Mouse (Mus musculus) right cerebral cortex, postnatal 14 days (tissue): Measurements from ENCODE around the gene Map4k4.

Experiments
- DNase-seq: peaks from one replicate; pipeline ENCODE4 v3.0.0; 2022

Map4k4 gene

DNA sequence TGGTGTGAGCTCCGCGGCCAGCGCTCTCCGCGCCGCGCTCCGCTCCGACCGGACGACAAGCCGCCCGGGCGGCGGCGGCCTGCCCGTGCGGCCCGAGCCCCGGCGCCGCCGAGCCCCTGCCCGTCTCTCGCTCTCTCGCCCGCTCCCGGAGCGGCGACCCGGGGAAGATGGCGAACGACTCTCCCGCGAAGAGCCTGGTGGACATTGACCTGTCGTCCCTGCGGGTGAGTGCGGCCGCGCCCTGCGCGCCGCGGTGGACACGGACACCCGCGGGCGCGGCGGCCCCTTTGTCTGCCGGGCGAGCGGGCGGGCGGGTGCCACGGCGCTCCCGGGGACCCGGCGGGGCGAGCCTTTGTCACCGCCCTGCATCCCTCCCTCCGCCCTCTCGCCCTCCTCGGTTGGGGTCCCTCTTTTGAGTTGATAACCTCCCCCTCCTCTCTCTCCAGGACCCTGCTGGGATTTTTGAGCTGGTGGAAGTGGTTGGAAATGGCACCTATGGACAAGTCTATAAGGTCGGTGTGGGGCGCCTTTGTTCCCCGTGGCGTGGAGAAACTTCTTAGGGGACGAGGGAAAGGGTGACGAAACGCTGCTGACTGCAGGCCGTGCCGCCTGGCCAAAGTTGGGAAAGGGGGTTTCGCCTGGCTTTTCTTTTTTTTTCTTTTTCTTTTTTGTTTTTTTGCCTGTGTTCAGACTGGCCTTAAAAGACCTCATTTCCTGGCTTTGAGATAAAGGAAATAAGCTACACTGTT, 524 bp downstream of the Map4k4 start:
- peak; percentile 35 for DNase-seq

DNA sequence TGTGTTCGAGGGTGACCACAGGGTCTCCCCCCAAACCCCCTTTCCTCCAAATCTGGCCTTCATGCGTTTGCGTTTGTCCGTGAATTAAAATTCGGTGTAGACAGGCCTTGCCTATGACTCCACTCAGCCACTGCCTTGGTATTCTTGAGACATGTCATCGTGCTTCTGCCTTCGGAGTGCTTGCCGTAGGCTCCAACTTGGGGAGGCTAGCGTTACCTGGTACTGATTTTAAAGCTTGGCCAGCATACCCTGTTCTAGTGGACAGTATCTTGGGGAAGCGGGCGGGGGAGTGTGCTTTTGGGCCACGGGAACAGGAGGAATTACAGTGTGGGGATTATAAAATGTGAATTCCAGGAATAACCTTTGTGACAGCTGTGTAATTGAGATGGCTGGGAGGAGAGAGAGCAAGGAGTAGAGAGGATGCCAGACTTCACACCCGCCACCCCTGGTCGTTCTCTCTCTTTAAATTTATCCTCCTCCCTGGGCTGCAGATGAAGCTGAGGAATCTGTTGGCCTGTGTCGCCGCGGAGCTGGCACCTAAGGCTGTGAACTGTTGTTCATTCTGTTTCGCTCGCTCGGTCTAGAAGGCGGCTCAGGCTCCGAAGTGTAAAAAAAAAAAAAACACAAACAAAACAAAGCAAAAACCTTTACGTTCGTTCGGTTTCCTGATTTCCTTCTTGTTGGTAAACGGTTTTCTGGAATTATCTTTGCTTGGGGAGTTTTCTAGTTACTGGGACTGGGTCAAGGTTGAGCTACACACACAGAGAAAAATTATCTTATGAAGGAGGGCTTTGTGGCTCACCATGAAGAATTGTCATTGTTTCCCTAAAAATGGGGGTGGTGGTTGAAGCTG, 1.4 kb downstream of the Map4k4 start:
- DNase-seq: peak; percentile 30

DNA sequence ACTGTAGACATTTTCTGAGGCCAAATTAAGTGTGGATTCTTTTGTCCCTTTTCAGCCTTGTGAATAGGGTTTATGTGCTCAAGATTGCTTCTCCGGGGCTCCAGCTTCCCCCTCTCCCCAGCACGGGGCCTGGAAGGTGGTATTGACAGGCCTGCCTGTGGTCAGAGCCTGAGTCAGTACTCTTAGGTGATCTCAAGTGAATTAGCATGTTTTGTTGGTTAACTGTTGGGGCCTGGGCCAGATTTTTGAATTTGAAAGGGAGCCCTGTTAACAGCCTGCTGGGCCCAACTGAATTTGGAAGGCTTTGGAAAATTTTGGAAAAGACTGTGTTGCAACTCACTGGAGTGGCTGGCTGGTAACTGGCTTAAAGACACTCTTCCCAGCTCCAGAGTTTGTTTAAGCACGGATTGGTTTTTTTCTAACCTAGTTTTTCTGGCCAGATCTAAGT, 2.0 kb downstream of the Map4k4 start:
- DNase-seq: no peak

DNA sequence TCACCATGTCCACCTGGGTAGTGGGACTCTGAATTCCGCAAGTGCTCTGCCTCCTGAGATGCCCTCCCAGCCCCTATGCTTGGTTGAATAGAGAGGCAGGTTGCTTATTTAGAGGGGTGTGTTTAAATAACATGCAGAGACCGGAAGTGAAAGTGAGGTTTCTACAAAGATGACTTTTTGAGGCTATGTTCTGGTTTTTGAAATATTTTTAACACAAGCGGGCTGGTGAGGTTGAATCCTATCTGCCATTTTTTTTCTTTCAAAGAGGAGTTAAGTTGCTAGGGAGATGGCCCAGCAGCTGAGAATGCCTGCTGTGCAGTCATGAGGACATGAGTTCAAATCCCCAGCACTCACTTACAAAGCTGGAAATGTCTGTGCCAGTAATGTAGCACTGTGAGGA, 4.0 kb downstream of the Map4k4 start:
- no peak for DNase-seq

DNA sequence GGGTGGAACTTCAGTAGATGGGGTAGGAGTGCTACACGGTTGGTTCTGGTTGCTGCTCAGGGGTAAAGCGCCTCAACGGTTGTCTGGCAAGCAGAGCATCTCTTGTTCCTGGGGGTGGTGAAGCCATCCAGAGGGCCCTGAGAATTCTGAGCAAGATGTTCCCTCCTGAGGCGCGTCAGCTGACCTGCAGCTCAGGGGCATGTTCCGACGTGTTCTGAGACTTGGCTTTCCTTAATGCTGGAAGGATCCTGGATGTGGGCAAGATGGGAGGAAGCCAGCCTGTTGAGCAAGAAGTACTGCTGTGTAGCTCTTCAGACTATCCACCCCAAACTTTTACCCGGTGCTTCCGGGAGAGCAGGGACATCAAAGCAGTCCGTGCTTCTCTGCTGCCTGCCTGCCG, 6.2 kb downstream of the Map4k4 start:
- no peak for DNase-seq

DNA sequence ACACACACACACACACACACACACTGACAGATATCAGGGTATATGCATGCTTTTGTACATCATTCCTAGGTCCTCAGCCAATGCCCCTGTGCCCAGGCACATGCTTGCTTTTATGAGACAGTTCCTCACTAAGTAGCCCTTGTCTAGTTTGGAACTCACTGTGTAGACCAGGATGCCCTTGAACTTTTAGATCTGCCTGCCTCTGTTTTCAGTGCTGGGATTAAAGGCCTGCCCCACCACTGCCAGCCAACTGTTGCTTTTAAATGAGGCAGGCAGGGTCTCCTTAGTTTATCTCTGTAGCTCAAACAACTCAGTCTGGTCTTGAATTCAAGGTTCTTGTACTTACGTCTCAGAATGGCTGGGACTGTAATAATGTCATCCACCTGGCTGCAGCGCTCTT, 8.3 kb downstream of the Map4k4 start:
- no peak for DNase-seq

DNA sequence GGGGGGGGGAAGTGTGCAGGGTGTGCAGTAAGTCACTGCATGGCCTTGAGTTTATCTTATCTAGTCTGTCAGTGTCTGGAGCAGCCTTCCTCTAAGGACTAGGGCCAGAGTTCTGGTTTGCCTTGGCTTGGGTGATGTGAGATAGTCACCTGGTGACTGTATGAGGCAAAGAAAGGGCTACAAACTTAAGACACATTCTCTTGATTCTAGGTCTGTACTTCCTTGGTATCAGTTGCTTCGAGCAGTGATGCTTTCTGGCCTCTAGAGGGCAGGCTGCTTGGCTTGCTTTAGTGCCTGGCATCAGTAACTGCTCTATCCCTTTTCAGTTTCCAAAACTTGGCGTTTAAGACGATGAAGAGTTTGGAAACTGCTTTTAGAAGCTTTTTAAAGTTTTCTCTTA, 10.7 kb downstream of the Map4k4 start:
- DNase-seq: peak; percentile 38

DNA sequence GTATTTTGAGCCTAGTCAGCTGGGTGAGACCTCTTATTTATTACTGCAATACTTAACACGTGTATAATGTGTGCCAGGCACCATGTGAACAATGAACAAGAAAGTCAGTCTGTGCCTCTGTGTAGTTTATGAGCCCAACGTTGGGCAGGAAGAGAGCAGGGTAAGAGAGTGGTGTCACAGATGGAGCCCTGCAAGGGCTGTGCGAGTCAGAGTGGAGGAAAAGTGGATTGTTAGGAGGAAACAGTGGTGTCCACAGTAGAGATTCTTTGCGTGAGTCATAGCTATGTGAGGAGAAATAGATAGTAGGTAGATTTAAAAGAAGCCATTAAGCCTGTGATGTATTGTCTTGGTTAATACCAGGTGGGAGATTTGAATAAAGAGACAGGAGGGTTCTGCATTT, 12.5 kb downstream of the Map4k4 start:
- no peak for DNase-seq

DNA sequence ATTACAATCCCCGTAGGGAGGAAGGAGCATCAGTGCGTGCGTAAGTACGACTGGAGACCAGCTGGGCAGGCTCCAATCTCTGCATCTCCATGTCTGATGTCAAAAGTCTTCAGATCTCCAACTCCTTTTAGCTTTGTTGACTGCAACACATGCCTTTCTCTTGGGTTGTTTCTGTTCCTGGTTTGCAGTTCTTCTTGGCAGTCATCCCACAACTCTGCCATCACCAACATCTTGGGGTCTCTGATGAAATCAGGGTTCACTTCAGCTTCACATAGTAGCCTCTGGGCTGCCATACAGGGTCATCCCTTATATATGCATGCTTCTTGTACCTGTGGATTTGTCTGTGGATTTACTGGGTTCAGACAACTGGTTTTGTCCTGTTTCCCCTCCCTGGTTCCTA, 15.4 kb downstream of the Map4k4 start:
- no peak for DNase-seq

DNA sequence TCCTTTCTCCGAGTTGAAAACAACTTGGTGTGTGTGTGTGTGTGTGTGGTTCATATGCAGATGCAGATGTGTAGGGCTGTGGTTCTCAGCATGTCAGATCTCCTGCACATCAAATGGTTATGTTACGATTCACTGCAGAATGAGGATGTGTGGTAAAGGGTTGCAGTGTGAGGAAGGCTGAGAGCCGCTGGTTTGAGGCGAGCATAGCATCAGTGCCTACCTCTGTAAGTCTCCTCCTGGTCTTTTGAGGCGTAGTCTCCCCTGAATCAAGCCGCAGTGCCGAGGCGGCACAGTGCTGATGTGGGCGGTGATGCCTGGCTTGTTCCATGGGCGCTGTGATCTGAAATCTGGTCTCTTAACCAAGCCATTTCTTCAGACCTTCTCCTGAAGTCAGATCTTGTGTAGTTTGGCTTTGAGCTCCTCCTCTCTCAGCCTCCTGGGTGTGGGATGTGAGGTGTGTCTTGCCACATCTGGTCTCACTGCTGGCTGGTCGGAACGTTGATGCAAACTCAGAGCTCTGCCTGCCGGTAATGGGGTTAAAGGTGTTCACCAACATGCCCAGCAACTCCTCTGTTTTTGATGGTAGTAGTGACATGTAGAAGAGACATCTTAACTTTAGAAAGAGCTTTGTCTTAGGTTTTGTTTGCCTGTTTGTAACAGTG, 17.3 kb downstream of the Map4k4 start:
- no peak for DNase-seq

DNA sequence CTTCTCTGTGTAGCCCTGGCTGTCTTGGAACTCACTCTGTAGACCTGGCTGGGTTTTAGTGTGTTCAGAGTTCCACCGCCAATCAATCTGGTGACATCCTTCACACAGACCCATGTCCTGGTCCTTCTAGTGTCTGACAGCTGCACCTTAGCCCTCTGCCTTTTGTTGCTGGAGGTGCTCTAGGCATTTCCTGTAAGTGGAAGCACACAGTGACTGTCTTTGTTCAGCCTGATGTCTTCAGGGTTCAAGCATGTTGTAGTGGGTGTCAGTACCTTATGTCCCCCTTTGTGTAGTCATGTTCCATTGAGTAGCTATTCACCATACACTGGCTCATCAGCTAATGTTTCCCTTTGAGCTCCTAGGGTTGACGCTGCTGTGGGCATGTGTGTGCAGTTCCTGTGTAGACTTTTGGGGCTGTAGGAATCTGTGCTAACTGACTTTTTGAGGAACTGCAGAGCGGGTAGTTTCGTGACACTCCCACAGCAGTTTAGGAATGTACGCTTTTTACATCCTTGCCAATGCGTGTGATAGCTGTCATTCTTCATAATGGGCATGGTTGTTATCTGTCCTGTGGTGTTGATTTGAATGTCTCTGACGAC, 17.9 kb downstream of the Map4k4 start:
- no peak for DNase-seq

DNA sequence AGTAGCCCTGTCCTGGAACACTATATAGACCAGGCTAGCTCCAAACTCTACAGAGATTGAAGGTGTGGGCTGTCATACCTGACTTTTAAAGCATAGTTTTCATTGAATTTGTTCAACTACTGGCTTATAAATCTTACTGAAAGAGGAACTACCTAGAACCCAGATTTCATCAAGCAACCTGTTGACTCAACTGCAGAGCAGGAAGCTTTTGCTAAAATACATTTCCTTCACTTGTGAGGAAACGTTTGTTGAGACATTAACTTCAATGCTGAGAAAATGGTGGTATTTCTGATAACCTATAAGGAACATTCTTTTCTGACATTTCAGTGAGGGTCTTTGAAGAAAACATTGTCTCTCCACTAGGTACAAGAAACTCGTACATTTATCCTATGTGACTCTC, 19.9 kb downstream of the Map4k4 start:
- no peak for DNase-seq

DNA sequence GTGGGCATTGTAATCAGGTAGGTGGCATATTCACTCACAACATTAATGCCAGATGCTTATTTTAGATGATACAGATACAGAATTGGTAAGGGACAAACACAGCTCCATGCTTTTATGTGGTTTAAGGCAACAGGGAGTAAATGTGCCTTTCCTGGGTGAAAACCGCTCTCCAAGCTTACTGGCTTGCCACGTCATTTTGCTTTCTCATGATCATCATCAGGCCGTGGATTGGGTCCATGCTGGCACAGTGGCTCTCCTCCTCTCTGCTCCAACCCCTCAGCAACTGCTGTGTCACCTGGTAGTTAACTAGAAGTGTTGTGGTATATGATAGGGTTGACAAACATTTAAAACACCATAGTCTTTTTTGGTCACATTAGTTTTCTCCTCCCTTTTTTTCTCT, 21.3 kb downstream of the Map4k4 start:
- no peak for DNase-seq

DNA sequence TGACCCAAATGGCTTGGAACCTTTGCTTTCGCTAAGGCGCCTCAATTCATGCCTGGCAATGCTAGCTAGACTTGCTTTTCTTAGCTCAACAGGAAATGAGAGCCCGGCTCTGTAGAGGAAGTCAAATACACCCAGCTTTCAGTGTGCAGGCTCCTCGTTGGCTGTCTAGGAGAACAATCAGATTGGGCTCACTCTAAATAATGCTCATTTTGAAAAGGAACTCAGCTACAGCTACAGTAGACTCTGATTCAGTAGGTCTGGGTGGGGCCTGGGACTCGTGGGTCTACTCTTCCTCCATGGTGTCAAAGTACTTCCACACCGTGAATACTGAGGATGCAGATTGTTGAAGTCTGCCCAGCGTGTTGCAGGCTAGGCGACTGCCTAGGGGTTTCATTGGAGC, 22.0 kb downstream of the Map4k4 start:
- no peak for DNase-seq

DNA sequence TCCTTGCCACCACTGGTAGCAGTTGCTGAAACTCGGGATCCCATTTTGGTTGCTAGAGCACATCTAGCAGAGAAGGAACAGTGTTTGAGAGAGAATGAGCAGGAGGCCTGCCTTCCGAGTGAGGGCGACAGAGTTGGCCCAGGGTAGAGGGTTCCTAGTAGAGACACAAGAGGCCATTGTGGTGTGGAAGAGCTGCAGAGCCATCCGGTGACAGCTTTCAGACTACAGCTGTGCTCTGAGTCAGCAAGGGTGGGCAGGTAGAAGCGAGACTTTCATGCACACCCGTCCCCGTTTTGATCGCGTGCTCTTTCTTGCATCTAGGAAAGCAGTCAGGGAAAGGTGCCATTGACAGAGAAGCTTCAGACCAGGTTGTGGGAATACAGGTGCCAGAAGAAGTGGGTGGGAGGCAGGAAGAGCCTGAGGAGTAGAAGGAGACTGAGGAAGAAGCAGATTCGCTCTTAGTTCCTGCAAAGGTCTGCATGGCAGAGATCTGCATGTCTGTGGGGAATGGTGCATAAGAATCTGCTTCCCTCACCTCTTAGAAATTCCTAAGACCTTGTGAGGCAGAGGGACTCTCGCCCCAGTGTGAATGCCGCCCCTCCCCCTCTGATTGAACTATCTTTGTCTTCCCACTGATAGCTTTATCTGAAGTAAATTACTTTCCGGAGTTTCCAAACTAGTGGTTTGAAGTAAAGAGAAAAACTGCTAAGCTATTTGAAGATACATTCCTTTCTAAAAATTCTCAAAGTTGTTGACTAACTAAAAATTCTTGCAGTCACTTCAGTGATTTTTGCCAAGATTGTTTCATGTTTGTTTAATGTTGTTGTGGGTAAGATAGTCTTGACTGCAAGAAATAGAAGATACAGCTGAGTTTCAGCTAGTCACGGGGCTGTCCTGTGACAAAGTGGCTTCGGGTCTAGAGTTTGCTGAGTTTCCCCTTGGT, 23.0 kb downstream of the Map4k4 start:
- DNase-seq: no peak

DNA sequence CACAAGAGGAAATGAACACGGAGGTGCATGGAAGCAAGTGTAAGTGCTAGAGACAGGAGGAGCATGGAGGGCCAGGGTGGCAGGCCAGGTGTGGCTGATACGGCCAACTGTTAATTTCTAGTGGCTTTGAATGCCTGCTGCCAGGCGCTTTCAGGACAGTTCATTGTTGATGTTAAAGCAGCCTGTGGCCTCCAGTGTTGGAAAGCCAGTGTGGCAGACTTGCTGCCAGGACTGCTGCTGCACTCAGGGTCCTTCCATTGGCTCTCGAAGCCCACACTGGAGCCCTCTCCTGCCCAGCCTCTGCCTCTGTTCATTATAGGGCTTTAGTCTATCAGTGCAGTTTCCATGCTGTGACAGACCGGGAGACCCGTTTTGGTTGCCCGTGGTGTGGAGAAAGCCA, 30.3 kb downstream of the Map4k4 start:
- no peak for DNase-seq

DNA sequence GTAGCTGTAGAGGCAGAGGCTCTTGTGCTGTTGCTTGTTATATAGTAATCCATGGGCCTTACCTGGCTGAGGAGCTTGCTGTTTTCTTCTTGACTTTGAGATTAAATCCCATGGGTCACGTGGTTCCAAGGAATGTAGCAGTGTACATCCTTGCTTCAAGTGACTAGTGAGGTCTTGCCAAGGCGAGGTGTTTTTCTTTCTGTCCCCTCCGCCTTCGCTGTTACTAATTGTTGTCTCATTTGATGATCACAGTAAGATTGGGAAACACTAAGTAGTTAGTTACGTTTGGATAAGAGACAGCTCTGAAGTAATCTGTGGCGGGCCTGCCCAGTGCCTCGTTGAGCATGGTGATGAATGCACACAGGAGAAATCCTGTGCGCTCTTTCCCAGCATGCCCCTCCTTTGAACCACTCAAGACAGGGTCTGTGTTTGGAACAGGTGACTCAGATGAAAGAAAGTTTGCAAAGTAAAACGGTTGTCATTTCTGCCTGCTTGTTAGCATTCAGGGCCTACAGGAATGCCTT, 31.6 kb downstream of the Map4k4 start:
- DNase-seq: no peak

DNA sequence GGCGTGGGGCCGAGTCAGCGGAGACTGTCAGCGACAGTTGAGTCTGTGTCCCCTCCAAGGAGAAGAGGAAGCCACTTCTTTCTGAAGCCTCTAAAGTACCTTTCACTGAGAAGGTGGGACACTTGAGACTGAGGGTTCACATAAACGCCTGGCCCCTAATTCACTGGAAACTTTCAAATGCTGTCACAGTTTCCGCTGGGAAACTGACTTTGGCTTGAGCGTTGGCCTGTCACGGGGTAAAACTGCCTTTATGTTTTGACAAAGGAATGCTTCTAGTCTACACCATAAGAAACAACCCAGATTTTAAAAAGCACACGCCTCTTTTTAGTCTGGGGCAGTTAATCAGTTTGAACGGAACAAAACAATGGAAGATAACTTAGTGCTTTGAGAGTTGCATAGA, 32.2 kb downstream of the Map4k4 start:
- no peak for DNase-seq

DNA sequence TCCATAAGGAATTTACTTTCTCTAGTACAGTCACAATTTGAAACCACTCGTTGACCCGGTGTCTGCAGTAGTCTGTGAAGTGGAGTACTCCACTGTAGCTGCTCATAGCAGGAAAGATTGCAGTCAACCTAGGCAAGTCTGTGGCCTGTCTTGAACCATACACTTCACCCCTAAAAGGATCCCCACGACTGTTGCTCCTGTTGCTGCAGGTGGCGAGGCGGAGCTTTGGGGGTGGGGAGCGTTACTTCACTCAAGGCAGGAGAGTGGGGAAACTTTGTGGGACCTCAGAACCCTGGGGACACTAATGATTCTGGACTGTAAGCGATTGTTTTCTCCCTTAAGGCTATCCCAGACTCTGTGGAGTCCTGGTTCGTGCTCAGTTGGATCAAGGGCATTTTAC, 34.2 kb downstream of the Map4k4 start:
- no peak for DNase-seq

DNA sequence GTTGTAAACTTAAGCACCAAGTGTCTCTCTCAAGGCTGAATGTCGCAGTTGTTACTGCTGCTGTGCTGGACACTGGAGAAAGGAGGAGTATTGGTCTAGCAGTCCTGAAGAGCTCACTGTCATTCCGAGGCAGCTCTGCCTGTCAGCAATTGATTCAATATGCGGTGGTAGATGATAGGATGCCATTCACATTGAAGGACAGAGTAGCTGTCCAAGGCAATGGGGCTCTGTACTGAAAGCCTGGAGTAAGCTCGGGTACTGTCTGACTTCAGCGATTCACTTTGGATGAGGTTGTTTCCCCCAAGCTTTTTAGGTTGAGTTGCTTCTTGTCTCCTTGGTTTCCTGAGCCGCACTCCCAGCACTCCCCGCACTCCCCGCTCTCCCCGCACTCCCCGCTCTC, 34.9 kb downstream of the Map4k4 start:
- no peak for DNase-seq

DNA sequence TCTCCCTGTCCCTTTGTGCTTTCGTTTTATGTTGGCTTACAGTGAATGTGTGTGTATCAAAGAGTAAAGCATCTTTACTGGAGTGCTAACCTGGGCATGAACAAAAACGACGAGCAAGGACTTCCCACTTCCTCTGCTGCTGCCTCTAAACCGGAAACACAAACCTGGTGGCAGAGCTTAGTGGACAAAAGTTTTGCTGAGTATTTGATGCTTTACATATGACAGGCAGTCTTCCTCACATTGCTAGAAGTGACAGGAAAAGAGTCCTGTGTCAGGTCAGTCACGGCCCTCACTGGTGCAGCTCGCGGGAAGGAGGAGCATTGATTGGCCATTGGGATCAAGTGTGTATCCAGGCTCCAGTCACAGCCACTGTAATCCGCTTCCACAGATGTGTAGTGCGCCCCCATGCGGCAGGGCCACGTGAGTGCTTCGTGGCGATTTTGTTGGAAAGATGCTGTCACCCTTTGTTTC, 35.7 kb downstream of the Map4k4 start:
- peak; percentile 80 for DNase-seq

DNA sequence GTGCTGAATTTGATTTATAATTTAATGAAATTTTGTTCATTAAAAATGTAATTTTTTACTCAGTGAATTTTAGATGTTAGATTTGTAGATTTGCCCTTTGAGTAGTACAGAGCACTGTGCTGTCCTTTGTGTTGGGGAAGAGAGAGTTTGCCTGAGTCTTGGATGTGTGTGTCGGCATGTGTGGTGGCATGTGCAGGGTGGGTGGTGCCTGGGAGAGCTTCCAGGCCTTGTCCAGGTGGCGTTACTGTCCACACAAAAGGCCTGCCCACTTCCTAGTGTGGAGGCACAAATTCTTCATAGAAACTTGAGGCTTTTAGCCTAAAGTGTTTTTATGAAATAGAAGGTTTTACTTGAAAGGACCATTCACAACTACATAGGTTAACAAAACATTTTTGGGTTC, 36.2 kb downstream of the Map4k4 start:
- DNase-seq: no peak
